Mouse (Mus musculus) lung, adult 2 months (tissue): Measurements from ENCODE around the gene A2ml1. TPM values are rescaled to one million over a fixed set of nuclear protein-coding genes. Genes with fewer than 3 reads are reported as not detected.

Experiments used
- DNase-seq: peaks from one replicate; pipeline ENCODE4 v3.0.0; 2022
- H3K4me1 ChIP-seq: fragments of 200-500 bp; 2 replicates; pipeline ENCODE4 v1.6.1; 2011; ENCODE audit warnings: low read length; ENCODE audit not compliant: control insufficient read depth, insufficient read depth
- H3K4me3 ChIP-seq: fragments of 200-500 bp; replicated peaks from 2 replicates; pipeline ENCODE3; 2011; ENCODE audit warnings: low read depth, mild to moderate bottlenecking, control low read depth, low read length; ENCODE audit errors: extremely low read depth
- CTCF ChIP-seq: fragments of 200-500 bp; IDR thresholded peaks from 2 replicates; pipeline ENCODE4 v1.5.1; 2011; ENCODE audit warnings: mild to moderate bottlenecking, low read length, control low read depth; ENCODE audit not compliant: insufficient read depth
- POLR2A ChIP-seq: fragments of 200-500 bp; IDR thresholded peaks from 2 replicates; pipeline ENCODE4 v1.6.1; 2011; ENCODE audit warnings: low read depth, mild to moderate bottlenecking, control low read depth, low read length, borderline replicate concordance; ENCODE audit errors: extremely low read depth
- WGBS: fragments of 180-500 bp; shearing (Covaris S2); methylation state at CpG from one replicate; pipeline ENCODE4 v1.1.7; 2018; 5-methylcytosine and 5-hydroxymethylcytosine counted together
- polyA plus RNA-seq: library from polyadenylated mRNA; depleted of rRNA; stranded (reverse); fragments of >200 nt; gene quantifications from 2 replicates; pipeline ENCODE4 v1.2.3, GENCODE M21; 2012; rRNA removed

A2ml1 gene
- polyA plus RNA-seq, 1 experiment = 5.1 TPM

DNA sequence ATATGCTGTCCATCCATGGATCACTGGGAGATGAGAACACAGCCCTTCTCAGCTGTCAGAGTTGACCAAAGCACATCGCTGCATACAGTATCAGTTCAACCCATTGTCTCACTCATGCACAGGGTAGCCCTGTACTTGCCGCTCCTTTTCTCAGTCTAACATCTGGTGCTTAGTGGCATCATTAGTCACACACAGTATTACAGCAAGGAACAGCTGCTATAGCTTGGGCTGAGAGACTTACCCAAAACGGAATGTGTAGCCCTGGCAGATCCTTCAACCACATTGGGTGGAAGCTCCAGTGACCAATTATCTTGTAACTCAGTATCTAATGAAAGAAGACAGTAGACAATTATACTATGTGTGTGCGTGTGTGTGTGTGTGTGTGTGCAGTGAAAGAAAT, 89.5 kb downstream of the A2ml1 start:
- 85% methylated on average over 4 of the region's 4 CpGs for WGBS
- TF ChIP-seq POLR2A = no peak
- no peak for TF ChIP-seq CTCF
- DNase-seq = no peak

DNA sequence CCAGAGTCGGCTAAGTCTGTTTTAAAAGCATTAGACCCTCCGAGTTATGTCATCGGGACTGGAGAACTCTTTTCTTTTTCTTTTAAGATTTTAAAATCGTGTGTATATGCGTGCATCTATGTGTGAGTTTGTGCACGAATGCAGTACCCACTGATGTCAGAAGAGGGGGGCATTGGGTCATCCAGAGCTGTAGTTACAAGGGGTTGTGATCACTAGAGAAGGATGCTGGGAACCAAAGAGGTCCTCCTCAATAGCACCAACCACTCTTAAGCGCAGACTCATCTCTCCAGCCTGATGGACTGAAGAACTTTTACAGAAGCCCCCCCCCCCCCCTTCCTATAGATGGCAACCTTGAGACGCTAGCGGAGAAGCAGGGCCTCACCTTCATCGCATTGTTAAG, 91.3 kb downstream of the A2ml1 start:
- TF ChIP-seq POLR2A (no peak), CTCF (no peak)
- no peak overlapping the region for H3K4me3 ChIP-seq
- H3K4me1 ChIP-seq = no peaks in the 10 kb centered on the region; the same call in 1 of the 2 replicates
- DNase-seq = no peak
- WGBS = 95% methylated on average over 10 of the region's 10 CpGs

More for the DNA sequence above, 89.5 kb downstream of the A2ml1 start:
- no peaks in the 10 kb centered on the region; the same call in 1 of the 2 replicates for H3K4me1 ChIP-seq
- H3K4me3 ChIP-seq = no peak overlapping the region

Other genes starting within 250 kb of the A2ml1 start
- 15.7 and 21.5 TPM in 2 replicates for gene Tulp3, start 225.8 kb downstream of the A2ml1 start, polyA plus RNA-seq
- gene Rhno1, start 218.7 kb downstream of the A2ml1 start, polyA plus RNA-seq = 8.1 and 11.8 TPM in 2 replicates
- gene Foxm1, start 218.6 kb downstream of the A2ml1 start, polyA plus RNA-seq = 3.0 and 5.5 TPM in 2 replicates
- gene Tex52, start 206.2 kb downstream of the A2ml1 start, polyA plus RNA-seq = 0.10 and 0.18 TPM in 2 replicates
- not detected in 2 replicates for gene Gm44596, start 206.1 kb downstream of the A2ml1 start, polyA plus RNA-seq
- gene Nrip2, start 182.3 kb downstream of the A2ml1 start, polyA plus RNA-seq = 0.31 and 0.45 TPM in 2 replicates
- 22.6 and 31.5 TPM in 2 replicates for gene Itfg2, start 156.7 kb downstream of the A2ml1 start, polyA plus RNA-seq
- 85.8 and 106 TPM in 2 replicates for gene Fkbp4, start 142.9 kb downstream of the A2ml1 start, polyA plus RNA-seq
- 0.31 and 0.54 TPM in 2 replicates for gene Pzp, start 54.9 kb downstream of the A2ml1 start, polyA plus RNA-seq
- 0.52 and 1.8 TPM in 2 replicates for gene Klrb1a, start 41.9 kb upstream of the A2ml1 start, polyA plus RNA-seq
- 0.17 TPM in 1 of 2 replicates, not detected in the other for gene Clec2h, start 80.8 kb upstream of the A2ml1 start, polyA plus RNA-seq
- gene Klrb1, start 141.5 kb upstream of the A2ml1 start, polyA plus RNA-seq = 0.22 TPM in 1 of 2 replicates, not detected in the other
- 1.8 and 2.6 TPM in 2 replicates for gene Klrb1c, start 207.6 kb upstream of the A2ml1 start, polyA plus RNA-seq
- 0.41 TPM in 1 of 2 replicates, not detected in the other for gene Gm44511, start 244.7 kb upstream of the A2ml1 start, polyA plus RNA-seq
- 2.4 and 2.7 TPM in 2 replicates for gene Klrb1b, start 244.7 kb upstream of the A2ml1 start, polyA plus RNA-seq